ENCODE assay signal across 8 mouse cellular contexts in genomic region chr9:21759718-21760117, GRCm38 (mm10). TPM values are rescaled to one million over a fixed set of nuclear protein-coding genes. Genes with fewer than 3 reads are reported as not detected.
DNase-seq lines count a peak whose midpoint lies in the region; ATAC-seq and TF ChIP-seq lines count a peak whose summit lies in the region.

No protein-coding gene starts in this region.

- peak overlapping the region; percentile 62 for H3K9ac ChIP-seq in limb, embryonic 15.5 days

- H3K4me3 ChIP-seq in gastrocnemius, adult 2 months: peak overlapping the region; percentile 92
- H3K4me3 ChIP-seq in limb, embryonic 15.5 days: peak overlapping the region; percentile 85

- H3K27me3 ChIP-seq in limb, embryonic 15.5 days: no peaks in the 10 kb centered on the region

- no peaks in the 10 kb centered on the region for H3K9me3 ChIP-seq in limb, embryonic 15.5 days

- H3K4me2 ChIP-seq in limb, embryonic 15.5 days: peak overlapping the region; percentile 85

- H3K36me3 ChIP-seq in limb, embryonic 15.5 days: peaks cover 17% of the 10 kb centered on the region

- no peak for ATAC-seq in limb, embryonic 15.5 days (ENCODE audit: insufficient number of reproducible peaks, low FRiP score, low TSS enrichment, low read depth)

- intact Hi-C loops in gastrocnemius, adult 2 months (cut with DNase I): loop anchor here (5.0 kb wide), 1 partner anchor 37 kb away; the partner anchor contains the start of gene Ldlr

- no peak for DNase-seq in gastrocnemius, adult 2 months
- no peak for DNase-seq in gastrocnemius, adult 8-10 months (ENCODE audit: low spot score in 2 of 2)
- DNase-seq in thymus, postnatal 0 days (ENCODE audit: low spot score): peak; percentile 13
- no peak for DNase-seq in thymus, postnatal 10 days (ENCODE audit: low spot score in 2 of 2)
- no peak for DNase-seq in adrenal gland, adult 2 months
- no peak for DNase-seq in layer of hippocampus, postnatal 36 days
- no peak for DNase-seq in right cerebral cortex, postnatal 36 days (ENCODE audit: low spot score in 2 of 2)

- peaks cover 17% of the 10 kb centered on the region for H3K4me1 ChIP-seq in limb, embryonic 15.5 days

- under 1% methylated on average over 20 of the region's 20 CpGs for WGBS in limb, embryonic 15.5 days

- H3K27ac ChIP-seq in gastrocnemius, adult 2 months: peak overlapping the region; percentile 87
- no peak overlapping the region for H3K27ac ChIP-seq in limb, embryonic 15.5 days

- TF ChIP-seq CTCF in gastrocnemius, adult 2 months (IDR thresholded peaks at IDR 0.05): no peak

RNA-seq across cellular contexts. Expression of gene Spc24, which starts 0.4 kb away (rescaled TPM):
- total RNA-seq in gastrocnemius, adult 2 months (2021): under 1 TPM; 0.50 to 0.89 TPM
- 1 to 10 TPM; 1.5 to 3.3 (median 1.7) TPM for total RNA-seq in gastrocnemius, adult 8-10 months (2022)
- 136 and 144 TPM in 2 replicates for polyA plus RNA-seq in thymus, postnatal 0 days (2015; fragmentation: Nextera tagmentation; extraction: Ambion mirVana)
- 84.3 and 89.8 TPM in 2 replicates for polyA plus RNA-seq in limb, embryonic 15.5 days (2015; fragmentation: Nextera tagmentation; extraction: Ambion mirVana)
- total RNA-seq in adrenal gland, adult 2 months (2021): 1 to 10 TPM; 1.9 to 3.7 TPM
- 1.4 and 1.5 TPM in 2 replicates for polyA plus RNA-seq in adrenal gland, adult 2 months (2012; rRNA removed)
- 1 to 10 TPM; 1.4 to 2.1 TPM for total RNA-seq in layer of hippocampus, postnatal 36 days (2021)

RNA-seq across cellular contexts. Expression of gene Ldlr, which starts 36.4 kb away (rescaled TPM):
- 1 to 10 TPM; 2.9 to 3.3 TPM for total RNA-seq in gastrocnemius, adult 2 months (2021)
- total RNA-seq in gastrocnemius, adult 8-10 months (2022): 1 to 10 TPM; 2.9 to 3.6 (median 3.2) TPM
- polyA plus RNA-seq in thymus, postnatal 0 days (2015; fragmentation: Nextera tagmentation; extraction: Ambion mirVana): 16.9 and 21.8 TPM in 2 replicates
- polyA plus RNA-seq in limb, embryonic 15.5 days (2015; fragmentation: Nextera tagmentation; extraction: Ambion mirVana): 41.4 and 42.8 TPM in 2 replicates
- total RNA-seq in adrenal gland, adult 2 months (2021): 100 to 1,000 TPM in 1 of 2 experiments, 10 to 100 TPM in 1; 61.6 to 210 TPM
- 79.5 and 143 TPM in 2 replicates for polyA plus RNA-seq in adrenal gland, adult 2 months (2012; rRNA removed)
- 10 to 100 TPM; 13.7 to 14.1 TPM for total RNA-seq in layer of hippocampus, postnatal 36 days (2021)

RNA-seq across cellular contexts. Expression of gene Kank2, which starts 38.8 kb away (rescaled TPM):
- 10 to 100 TPM; 11.5 to 16.6 TPM for total RNA-seq in gastrocnemius, adult 2 months (2021)
- 10 to 100 TPM; 13.0 to 15.2 (median 14.2) TPM for total RNA-seq in gastrocnemius, adult 8-10 months (2022)
- polyA plus RNA-seq in thymus, postnatal 0 days (2015; fragmentation: Nextera tagmentation; extraction: Ambion mirVana): 1.8 and 2.0 TPM in 2 replicates
- polyA plus RNA-seq in limb, embryonic 15.5 days (2015; fragmentation: Nextera tagmentation; extraction: Ambion mirVana): 20.9 and 22.7 TPM in 2 replicates
- 10 to 100 TPM; 28.4 to 56.2 TPM for total RNA-seq in adrenal gland, adult 2 months (2021)
- 67.8 and 76.1 TPM in 2 replicates for polyA plus RNA-seq in adrenal gland, adult 2 months (2012; rRNA removed)
- 1 to 10 TPM; 6.3 to 7.0 TPM for total RNA-seq in layer of hippocampus, postnatal 36 days (2021)

Comparison
In these comparisons a context has a peak if more than half of its experiments do, and no peak if none do; other contexts are left out.
1. RNA of gene Ldlr, which starts 36.4 kb away (total RNA-seq): 61.6 to 210 TPM in adrenal gland, adult 2 months; 13.7 to 14.1 TPM in layer of hippocampus, postnatal 36 days, 2.9 to 3.6 TPM in gastrocnemius, adult 8-10 months and 2.9 to 3.3 TPM in gastrocnemius, adult 2 months; every median in the first group is over 4 times any median in the second.